Mouse (Mus musculus) intestine, embryonic 15.5 days (tissue): ENCODE data around the gene Ly75. TPM values are rescaled to one million over a fixed set of nuclear protein-coding genes. Genes with fewer than 3 reads are reported as not detected.

Experiments used
- ATAC-seq: fragments of 200-750 bp; cut with Nextera tagmentation; 2 replicates; pipeline ENCODE4 v1.8.0; 2017; ENCODE audit warnings: moderate TSS enrichment, moderate library complexity
- H3K27ac ChIP-seq: fragments of 300-500 bp; sonication (generic); 2 replicates; pipeline ENCODE4 v1.5.1; 2015; ENCODE audit warnings: mild to moderate bottlenecking, inconsistent platforms
- H3K27me3 ChIP-seq: fragments of 300-500 bp; sonication (generic); replicated peaks from 2 replicates; pipeline ENCODE4 v1.6.1; 2015; ENCODE audit warnings: inconsistent platforms
- H3K36me3 ChIP-seq: fragments of 300-500 bp; sonication (generic); 2 replicates; pipeline ENCODE4 v1.6.1; 2015; ENCODE audit warnings: inconsistent platforms
- H3K4me1 ChIP-seq: fragments of 300-500 bp; sonication (generic); replicated peaks from 2 replicates; pipeline ENCODE4 v1.6.1; 2015; ENCODE audit warnings: inconsistent platforms
- H3K4me2 ChIP-seq: fragments of 300-500 bp; sonication (generic); replicated peaks from 2 replicates; pipeline ENCODE4 v1.6.1; 2015; ENCODE audit warnings: mild to moderate bottlenecking, inconsistent platforms
- H3K4me3 ChIP-seq: fragments of 300-500 bp; sonication (generic); replicated peaks from 2 replicates; pipeline ENCODE4 v1.5.1; 2015; ENCODE audit warnings: inconsistent platforms
- H3K9ac ChIP-seq: fragments of 300-500 bp; sonication (generic); 2 replicates; pipeline ENCODE4 v1.6.1; 2015; ENCODE audit warnings: inconsistent platforms
- H3K9me3 ChIP-seq: fragments of 300-500 bp; sonication (generic); 2 replicates; pipeline ENCODE4 v1.6.1; 2016; ENCODE audit warnings: inconsistent platforms
- WGBS: fragments of 180-500 bp; shearing (Covaris S2); methylation state at CpG from one replicate; pipeline ENCODE4 v1.1.7; 2015; 5-methylcytosine and 5-hydroxymethylcytosine counted together
- polyA plus RNA-seq: library from polyadenylated mRNA; unstranded; fragments of >200 nt; fragmentation: Nextera tagmentation; extraction: Ambion mirVana; gene quantifications from 2 replicates; pipeline ENCODE4 v1.2.1, GENCODE M21; 2015

The Ly75 gene
- polyA plus RNA-seq, 1 experiment from 2014 or later, result 1.1 TPM

DNA sequence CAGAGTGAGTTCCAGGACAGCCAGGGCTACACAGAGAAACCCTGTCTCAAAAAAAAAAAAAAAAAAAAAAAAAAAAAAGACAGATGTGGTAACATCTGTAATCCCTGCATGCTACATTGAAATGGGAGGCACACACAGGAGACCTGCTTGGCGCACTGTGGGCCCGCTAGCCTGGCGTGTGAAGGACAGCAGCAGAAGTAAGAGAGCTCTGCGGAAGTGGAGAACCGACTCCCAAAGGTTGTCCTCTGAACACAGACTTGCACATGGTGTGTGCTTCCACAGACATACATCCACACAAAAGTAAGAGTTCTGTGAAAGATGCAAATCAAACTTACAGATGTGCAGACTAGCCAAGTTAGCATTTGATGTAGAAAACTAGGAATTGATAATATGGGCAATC is 123.9 kb downstream of the Ly75 start:
- Histone ChIP-seq H3K27me3 (no peaks in the 10 kb centered on the region), H3K4me3 (no peak overlapping the region), H3K36me3 (no peaks in the 10 kb centered on the region), H3K9me3 (no peaks in the 10 kb centered on the region), H3K4me1 (no peaks in the 10 kb centered on the region), H3K27ac (no peak overlapping the region), H3K9ac (no peak overlapping the region), H3K4me2 (no peak overlapping the region)
- WGBS, result 96% methylated on average over 5 of the region's 5 CpGs
- ATAC-seq, result no peak

DNA sequence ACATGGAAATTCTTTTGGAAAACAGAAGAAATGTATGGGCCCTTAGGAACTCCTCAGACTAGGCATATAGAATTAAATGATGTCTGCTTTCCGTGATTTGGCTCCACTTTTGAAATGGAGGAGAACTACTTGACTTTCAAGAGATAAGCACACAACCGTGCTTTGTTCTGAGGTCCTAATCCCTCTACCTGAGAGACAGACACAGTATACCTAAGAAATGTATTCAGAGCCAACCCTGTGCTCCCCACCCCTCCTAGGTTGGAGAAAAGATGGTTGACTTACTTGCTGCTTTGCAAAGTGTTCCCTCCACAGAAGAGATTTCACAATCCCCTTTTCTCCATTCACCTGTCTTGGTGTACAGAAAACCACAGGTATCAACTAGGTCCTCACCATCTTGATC is 126.4 kb downstream of the Ly75 start:
- no peak for ATAC-seq
- H3K36me3 ChIP-seq, result no peaks in the 10 kb centered on the region
- no peaks in the 10 kb centered on the region for H3K4me1 ChIP-seq
- no peak overlapping the region for H3K9ac ChIP-seq
- H3K27me3 ChIP-seq, result no peaks in the 10 kb centered on the region
- H3K9me3 ChIP-seq, result no peaks in the 10 kb centered on the region
- no peak overlapping the region for H3K4me2 ChIP-seq
- H3K27ac ChIP-seq, result no peak overlapping the region
- H3K4me3 ChIP-seq, result no peak overlapping the region
- 70% methylated on average over 2 of the region's 2 CpGs for WGBS

- H3K9ac ChIP-seq, result no peak overlapping the region
- H3K4me1 ChIP-seq, result no peaks in the 10 kb centered on the region
- H3K27ac ChIP-seq, result no peak overlapping the region
- H3K4me2 ChIP-seq, result no peak overlapping the region
- H3K36me3 ChIP-seq, result peaks cover 2% of the 10 kb centered on the region; the same call in 1 of the 2 replicates
- ATAC-seq, result no peak
- no peak overlapping the region for H3K4me3 ChIP-seq
- no peaks in the 10 kb centered on the region for H3K9me3 ChIP-seq
- H3K27me3 ChIP-seq, result no peaks in the 10 kb centered on the region
These were observed 129.6 kb downstream of the Ly75 start for GRCm38 (mm10) chr2:60253506-60253905.

- WGBS, result 68% methylated on average over 4 of the region's 4 CpGs
These were observed 130.3 kb downstream of the Ly75 start for GRCm38 (mm10) chr2:60252782-60253181.

More at GRCm38 (mm10) chr2:60252782-60253181, 130.3 kb downstream of the Ly75 start:
- H3K27me3 ChIP-seq, result no peaks in the 10 kb centered on the region
- H3K4me2 ChIP-seq, result no peak overlapping the region
- no peak overlapping the region for H3K4me3 ChIP-seq
- H3K9ac ChIP-seq, result no peak overlapping the region
- H3K36me3 ChIP-seq, result peaks cover 2% of the 10 kb centered on the region; the same call in 1 of the 2 replicates
- ATAC-seq, result peak; percentile 69
- H3K9me3 ChIP-seq, result no peaks in the 10 kb centered on the region
- H3K4me1 ChIP-seq, result no peaks in the 10 kb centered on the region
- H3K27ac ChIP-seq, result no peak overlapping the region

Other genes starting within 250 kb of the Ly75 start
- gene Baz2b, start 173.5 kb downstream of the Ly75 start, polyA plus RNA-seq, result 43.4 and 46.3 TPM in 2 replicates
- gene March7, start 173.4 kb downstream of the Ly75 start, polyA plus RNA-seq, result 58.7 and 69.3 TPM in 2 replicates
- 36.3 and 38.5 TPM in 2 replicates for gene Cd302, start 98.8 kb downstream of the Ly75 start, polyA plus RNA-seq
- gene Pla2r1, start 170.0 kb upstream of the Ly75 start, polyA plus RNA-seq, result 2.0 and 2.3 TPM in 2 replicates